Mouse (Mus musculus) fat pad, adult 2 months (tissue): ENCODE results near the gene Tbc1d9.
"Not testable (repeated sequence)": the region's sequence is repeated elsewhere in the genome, so short reads cannot be mapped to it uniquely, and the experiment has no call there.

ENCODE experiments used
- DNase-seq: peaks from one replicate; pipeline ENCODE4 v3.0.0-alpha.2; 2011; ENCODE audit warnings: low read depth, low spot score; ENCODE audit errors: extremely low read depth

Gene Tbc1d9

DNA sequence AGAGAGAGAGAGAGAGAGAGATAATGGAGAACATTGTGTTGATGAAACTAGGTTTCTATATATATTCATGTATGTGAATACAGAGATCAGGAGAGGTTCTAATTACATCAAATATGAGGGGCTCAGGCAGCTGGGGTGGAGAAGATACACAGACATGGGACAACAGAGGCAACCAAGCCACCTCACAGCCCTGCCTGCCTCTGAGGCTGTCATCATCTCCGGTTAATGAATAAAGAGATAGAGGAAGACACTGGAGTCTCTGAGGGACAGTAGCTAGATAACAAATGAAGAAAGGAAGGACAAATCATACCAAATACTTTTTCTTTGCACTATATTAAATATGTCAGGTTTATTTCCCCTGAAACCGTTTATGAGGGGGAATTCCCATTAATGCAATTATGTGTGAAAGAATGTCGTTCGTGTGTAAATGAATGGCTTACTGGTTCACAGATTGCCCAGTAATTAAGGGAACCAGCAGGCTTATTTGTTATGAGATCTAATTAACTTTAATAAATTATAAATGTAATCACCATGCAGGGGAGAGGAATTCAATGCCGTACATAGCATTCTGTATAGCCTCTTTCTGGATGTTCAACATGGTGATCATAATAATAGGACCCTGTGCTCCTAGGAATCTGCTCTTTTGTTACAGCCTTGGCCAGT lies 59.7 kb downstream of the Tbc1d9 start:
- DNase-seq: no peak

DNA sequence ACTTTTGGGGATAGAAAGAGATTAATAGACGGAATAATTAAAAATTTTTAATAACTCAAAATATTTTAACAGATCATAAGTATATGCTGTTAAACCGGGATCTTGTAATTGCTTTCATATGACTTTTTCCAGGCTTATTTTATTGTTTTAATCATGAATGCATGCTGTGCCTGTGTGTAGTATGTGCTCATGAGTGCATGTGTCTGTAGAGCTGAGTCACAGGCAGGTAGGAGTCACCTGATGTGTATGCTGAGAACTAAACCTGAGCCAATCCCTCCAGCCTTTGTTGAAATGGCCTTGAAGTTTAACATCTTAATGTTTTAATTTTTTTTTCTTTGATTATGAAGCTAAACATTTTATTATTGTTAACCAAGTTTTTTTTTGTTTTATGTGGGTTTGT lies 60.4 kb downstream of the Tbc1d9 start:
- no peak for DNase-seq

DNA sequence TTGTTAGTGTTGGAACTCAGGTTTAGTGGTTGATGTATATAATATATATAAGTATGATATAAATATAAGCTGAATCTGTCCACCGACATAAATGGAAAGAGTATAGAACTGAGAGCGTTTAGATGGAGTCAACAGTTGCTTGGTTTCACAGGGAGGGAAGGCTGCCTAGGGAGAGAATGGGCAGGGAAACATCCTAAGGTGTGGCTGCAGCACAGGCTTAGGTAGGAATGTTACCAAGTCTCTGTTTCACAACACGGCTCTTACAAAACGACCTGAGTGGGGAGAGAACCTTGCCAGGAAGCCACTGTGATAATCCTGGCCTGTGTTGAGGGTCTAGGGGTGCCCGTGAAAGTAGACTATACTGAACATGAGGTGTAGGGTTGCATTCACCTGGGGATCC lies 62.2 kb downstream of the Tbc1d9 start:
- no peak for DNase-seq

DNA sequence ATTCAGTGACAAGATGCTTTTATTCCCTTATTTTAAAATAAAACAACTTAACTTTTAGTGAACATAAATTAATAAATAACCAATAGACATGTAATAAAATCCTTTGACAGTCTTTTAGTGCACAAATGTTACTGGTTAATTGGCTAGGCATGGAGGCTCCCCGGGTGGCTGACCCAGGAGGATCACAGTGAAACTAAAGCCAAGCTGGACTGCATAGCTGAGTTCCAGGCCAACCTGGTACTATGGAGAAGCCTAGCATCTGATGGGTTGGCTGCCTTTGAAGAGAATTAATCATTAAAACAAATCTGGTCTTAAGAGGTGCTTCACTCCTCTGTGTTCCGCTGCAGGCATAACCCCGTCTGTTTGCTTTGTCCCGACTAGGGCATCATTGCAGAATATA lies 67.9 kb downstream of the Tbc1d9 start:
- DNase-seq: no peak

DNA sequence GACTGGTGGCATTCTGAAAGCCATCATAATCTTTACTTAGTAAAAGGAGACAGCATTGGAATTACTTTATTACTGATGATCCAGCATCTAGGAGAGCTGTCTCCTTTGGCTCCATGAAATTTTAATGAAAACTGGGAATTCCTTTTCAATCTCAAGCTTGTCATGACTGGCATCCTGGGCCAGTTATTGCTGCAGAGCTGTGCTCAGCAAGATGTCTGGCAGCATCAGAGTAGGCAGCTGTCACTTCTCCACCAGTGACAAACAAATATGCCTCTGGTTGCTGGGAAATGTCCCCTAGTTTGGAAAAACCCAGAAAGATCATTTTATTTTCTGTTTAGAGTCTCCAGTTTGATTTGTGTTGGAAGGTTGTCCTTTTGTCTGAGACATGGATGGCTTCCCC lies 74.2 kb downstream of the Tbc1d9 start:
- no peak for DNase-seq

DNA sequence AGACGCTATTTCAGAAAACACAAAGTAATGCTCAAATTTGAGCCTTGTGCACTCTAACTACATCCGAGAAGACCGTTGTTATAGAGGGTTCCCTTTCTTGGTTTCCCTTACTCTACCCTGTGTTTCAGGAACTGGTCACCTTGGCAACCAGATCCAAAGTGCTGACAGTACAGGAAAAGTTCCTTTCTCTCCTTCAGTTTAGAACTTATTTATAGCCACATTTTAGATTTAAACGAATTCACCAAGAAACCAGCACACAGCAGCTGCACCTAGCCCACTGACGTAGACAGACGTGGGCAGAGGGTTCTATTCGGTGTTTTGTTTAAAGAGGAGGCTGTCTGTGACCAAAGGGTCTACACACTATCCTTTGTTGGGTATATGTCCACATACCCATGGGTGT lies 79.0 kb downstream of the Tbc1d9 start:
- DNase-seq: no peak

DNA sequence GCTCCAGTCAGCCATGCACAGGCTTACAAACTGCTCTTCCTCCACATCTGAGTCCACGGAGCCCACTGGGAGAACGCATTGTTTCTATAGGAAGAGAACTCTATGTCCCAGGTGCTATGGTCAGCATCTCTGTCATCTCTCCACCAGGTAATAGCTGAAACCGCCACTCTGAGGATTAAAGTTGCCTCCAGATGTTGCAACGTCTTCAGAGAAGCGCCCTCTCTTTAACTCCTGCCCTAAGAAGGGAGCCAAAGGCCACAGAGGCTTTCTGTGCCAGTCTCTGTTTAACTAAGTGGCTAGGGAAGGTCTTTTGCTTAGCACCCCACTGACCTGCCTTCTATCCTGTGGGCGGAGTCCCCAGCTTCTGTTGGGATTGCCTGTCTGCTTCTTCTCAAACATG lies 85.7 kb downstream of the Tbc1d9 start:
- peak; percentile 91 for DNase-seq

DNA sequence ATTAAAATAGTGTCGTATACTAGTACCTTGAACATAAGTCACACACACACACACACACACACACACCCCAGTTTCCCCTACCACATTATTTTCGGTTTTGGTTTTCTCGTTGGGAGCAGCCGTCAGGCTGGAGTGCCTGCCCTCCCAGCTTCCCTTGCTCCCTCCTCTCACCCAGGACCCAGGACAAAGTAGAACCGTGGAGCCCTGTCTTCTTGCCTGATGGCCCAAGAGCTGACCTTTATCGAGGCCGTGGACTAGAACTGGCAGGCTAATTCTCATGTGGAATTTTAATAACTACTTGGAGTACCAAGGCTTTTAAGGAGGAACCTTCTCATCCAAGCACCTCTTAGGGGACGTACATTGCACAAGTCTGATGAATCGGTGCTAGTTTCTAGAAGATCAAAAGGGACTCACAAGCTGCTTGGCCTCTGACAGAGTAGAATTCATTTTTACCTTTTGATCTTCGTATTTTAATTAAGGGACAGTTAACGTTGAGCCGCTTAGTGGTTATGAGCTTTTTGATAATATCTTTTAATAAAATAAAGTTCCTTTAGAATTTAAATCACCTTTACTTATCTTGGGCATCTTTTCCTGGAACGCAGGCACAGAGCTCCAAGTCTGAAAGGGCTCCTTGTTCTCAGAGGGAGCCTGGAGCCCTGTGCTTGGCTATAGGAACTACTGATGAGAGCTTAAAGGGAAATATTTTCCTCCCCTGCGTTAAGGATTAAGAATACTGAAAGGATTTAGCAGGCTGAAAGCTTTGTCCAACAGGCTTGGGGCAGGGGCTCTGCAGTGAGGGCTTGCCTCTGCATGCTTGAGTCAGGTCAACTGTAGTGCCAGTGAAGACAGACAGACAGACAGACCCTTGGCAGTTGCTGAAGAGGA lies 86.5 kb downstream of the Tbc1d9 start:
- DNase-seq: peak; percentile 97

DNA sequence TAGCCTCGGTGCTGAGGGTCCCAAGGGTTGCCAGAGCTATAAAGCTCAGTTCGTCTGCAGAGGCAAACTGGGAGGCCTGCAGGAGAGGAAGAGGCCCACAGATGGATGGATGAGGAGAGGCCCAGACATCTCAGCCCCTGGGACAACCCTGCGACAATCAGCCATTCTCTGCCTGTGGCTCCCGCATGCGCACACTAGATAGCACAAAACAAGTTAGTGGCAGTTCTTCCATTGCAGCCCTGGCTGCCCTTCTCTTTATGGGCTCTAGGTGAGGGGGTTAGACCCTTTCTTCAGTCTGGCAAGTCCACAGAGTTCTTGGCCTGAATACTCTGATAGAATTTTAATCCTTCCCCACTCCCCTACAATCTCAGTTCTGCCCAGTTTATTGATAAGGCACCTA lies 87.6 kb downstream of the Tbc1d9 start:
- DNase-seq: no peak

DNA sequence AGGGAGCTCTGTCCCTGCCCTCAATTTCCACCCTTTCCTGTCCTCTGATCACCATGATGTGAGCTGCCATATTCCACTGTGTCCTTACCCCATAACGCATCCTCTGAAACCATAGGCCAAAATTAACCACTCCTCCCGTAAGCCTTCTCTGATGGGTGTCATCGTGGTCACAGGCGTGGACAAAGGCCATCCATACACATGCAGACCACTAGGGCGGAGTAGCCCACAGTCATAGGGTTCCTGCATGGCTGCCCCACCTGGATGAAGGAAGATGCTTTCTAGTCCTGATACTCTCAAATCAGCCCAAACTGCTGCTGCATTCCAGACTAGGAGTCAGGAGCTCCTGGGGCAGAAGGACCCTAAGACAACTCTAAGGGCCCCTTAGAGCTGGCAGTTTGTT lies 92.5 kb downstream of the Tbc1d9 start:
- no peak for DNase-seq

DNA sequence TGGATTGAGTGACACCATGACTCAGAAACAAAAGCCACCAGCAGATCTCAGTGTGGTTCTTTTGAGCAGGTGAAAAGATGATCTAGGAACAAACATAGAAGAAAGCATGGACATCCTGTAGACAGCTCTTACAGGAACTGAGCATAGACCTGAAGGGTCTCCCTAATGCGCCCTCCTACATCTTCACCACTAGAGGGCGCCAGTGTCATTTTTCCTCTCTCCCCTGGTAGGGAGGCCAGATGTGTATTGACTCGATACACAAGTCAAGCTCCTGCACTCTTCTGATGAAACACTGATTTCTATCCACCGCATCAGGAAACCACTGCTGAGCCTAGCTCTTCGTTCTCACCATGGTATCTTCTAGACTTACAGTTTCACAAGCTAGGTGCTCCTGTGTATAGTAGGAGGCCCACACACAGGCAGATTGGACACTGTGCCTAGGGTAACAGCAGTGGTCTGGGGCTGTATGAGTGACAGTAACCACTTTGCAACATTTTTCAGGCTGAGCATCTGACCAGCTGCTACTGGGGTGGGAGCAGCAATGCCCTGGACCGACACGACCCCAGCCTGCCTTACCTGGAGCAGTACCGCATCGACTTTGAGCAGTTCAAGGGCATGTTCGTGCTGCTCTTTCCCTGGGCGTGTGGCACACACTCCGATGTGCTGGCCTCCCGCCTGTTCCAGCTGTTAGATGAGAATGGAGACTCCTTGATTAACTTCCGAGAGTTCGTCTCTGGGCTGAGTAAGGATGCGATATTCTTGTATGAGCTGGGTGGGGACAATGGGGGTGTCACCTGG lies 95.5 kb downstream of the Tbc1d9 start:
- no peak for DNase-seq

DNA sequence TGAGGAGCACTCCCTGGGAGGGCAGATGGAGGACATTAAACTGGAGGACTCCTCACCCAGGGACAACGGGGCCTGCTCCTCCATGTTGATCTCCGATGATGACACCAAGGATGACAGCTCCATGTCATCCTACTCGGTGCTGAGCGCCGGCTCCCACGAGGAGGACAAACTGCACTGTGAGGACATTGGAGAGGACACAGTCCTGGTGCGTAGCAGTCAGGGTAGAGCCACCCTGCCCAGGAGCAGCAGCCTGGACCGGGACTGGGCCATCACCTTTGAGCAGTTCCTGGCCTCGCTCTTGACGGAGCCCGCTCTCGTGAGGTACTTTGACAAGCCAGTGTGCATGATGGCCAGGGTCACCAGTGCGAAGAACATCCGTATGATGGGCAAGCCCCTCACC lies 106.0 kb downstream of the Tbc1d9 start:
- no peak for DNase-seq

DNA sequence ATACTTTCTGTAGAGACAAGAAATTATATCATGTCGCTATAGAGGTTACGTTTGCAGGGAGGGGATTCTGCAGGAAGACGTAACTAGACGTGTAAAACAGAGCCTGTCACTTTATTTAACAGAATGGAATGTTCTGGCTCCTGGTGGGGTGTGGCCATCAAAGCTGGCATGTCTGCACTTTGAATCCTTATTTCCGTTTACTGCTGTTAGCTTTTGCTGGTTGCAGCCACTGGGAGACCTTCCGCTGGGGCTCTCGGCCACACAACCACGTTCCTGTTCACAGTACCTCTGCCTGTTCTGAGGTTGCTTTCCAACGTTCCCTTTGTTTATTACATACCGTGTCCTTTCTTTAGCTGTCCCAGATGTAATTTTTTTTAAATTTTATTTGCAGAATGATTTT lies 107.3 kb downstream of the Tbc1d9 start:
- DNase-seq: no peak

DNA sequence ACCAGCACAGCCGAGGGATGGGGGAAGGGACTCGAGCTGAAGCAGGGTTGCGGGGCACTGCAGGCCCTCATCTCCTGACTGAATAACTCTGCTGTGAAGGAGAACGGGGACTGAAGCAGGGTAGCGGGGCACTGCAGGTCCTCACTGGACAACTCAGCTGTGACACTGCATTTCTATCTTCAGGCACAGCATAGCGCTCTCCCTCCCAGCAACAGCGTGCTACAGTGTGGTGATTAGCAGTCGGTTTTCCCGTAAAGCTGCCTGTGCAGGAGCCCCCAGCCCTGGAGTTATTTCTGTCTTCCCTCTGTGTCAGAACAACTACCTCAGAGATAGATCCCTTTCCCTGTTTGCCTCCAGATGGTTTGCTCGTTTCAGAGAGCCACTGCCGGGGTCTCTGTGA lies 109.3 kb downstream of the Tbc1d9 start:
- DNase-seq: no peak

DNA sequence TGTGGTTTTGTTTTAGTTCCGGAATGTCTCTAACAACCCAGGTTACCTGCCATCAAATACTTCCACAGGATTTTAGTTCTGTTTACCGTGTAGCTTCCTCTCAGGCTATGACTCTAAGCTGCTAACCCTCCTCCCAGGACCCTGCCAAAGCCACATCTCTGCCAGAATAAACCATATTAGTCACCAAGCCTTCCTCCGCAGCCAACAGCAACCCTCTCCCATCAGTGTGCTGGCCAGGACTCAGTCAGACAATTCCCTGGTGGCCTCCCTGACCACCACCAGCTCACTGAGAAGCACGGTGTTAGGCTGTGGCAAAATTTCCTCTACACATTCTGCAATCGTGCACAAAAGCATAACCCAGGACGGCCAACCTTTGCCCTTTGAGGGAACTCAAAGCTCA lies 113.3 kb downstream of the Tbc1d9 start:
- DNase-seq: peak; percentile 23

DNA sequence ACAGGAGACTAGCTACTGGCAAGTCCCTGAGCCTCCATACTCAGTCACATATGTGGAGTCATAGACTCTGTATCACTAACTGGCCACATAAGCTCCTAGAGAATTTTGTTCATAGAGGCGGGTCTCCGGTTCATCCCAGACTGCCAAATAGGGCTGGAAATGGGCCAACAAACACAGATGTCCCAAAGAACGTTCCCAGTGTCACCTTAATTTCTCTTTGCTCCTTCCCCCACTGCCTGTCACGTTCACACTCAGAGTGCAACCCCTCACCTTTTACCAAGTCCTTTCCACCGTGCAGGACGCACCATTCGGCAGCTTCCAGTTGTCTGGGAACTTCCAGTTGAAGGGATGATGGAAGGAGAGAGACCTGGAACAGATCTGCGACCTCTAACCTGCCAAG lies 120.2 kb downstream of the Tbc1d9 start:
- DNase-seq: no peak

DNA sequence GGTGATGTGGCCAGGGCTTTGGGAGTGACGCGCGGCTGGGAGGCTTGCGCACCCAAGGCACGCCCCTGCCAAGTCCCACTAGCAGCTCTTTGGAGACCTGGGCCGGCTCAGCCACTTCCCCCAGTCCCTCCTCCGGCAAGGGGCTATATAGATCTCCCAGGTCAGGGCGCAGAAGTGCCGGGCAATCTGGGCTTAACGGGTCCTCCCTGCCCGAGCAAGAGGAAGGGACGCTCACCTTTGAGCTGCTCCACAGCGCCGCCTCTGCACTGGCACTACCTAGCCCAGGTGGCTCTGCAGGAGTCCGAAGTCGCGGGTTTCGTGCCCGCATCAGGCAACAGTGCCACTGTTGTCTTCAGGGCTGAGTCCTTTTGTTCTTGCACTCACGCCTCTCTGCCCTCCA lies 125.0 kb downstream of the Tbc1d9 start, which contains the start of gene Ucp1:
Gene Ucp1, plus strand, starts transcription at position 177 of the 400 bp plus-strand sequence.
- no peak for DNase-seq

DNA sequence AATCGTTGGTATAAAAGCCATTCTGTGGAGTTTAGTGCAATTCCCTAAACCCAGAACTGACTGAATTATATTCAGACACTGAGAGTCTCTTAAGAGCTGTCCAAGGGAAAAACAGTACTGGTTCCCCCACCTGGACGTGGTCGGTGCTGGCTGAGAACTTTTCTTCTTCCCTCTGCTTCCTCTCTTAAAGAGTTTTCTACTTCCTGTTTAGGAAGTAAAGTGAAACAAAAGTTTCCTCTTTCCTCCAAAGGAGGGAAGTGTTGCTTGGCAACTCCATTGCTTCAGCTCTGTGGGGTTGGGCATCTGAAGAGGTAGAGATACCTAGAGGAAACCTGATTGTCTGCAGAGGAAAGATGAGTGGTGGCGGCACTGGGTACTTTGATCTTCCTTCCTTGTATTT lies 132.2 kb downstream of the Tbc1d9 start:
- no peak for DNase-seq

DNA sequence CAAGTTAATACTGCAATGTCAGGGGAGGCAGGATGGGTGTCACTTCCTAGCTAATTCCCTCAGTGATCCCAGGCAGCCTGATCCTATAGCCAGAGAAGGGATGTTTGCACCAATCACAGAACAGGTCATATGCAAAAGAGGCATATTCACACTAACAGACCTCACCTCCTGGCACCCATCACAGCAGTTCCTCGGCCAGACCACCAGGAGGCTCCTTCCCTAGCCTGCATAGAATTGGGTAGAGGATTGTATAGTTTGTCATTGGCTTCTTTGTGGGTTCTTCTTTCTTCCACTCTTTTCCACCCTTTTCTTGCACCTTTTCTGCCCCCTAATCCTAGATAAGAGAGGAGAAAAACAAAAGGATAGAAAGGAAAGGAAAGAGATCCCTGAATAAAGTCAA lies 135.0 kb downstream of the Tbc1d9 start:
- no peak for DNase-seq

DNA sequence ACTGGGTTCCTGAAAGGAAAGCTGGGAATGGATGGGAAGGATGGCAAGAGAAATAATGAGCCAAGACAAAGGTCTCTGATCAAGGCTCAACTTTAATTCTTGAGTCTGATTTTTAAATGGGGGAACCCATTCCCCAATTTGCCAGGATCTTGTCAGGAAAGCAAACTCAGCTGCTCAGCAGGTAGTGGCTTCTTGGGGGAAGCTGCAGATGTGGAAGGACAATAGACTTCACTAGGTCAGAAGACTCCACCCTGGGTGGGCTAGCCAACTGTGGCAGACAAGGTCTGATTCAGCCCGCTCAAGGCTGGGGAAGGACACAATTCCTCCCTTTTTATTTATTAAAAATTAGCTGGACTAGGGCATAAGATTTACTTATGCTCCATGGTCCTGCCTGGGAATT lies 139.8 kb downstream of the Tbc1d9 start:
- no peak for DNase-seq

DNA sequence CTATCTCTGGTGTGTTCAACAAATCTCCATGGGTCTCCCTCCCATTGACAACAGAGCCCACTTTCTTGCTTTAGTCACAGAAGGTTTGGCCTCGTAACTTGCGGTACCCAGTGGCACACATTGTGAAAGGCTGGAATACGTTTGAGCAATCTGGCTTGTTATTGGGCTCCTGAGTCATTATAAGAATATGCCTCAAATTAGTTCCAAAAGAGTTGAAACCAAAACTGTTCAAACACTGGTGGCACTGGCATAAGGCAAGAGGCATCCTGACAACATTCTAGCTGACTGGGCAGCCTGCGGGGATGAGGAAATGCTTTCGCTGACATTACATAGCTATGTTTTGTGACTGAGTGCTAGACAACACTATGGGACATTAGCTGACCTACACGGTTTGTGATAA lies 144.7 kb downstream of the Tbc1d9 start:
- DNase-seq: no peak

DNA sequence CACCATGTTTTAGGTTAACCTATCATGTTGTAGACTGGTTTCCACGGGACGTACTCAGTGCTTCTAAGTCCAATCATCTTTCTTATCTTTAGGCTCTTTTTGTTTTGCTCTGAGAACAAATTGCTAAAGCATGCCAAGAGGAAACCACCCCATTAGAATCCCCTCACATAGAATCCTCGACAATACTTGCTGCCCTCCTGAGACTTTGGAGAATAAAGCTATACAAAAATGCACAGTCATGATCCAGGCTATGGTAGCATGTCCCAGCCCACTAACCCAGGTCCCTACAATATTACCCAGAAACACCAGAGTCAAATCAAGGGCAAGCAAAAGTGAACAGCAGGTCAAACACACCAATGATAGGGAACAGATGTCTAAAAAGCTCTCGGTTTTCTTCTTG lies 149.9 kb downstream of the Tbc1d9 start:
- not testable (repeated sequence) for DNase-seq
